Mouse (Mus musculus): Measurements from ENCODE around the gene Ccdc115.

DNA sequence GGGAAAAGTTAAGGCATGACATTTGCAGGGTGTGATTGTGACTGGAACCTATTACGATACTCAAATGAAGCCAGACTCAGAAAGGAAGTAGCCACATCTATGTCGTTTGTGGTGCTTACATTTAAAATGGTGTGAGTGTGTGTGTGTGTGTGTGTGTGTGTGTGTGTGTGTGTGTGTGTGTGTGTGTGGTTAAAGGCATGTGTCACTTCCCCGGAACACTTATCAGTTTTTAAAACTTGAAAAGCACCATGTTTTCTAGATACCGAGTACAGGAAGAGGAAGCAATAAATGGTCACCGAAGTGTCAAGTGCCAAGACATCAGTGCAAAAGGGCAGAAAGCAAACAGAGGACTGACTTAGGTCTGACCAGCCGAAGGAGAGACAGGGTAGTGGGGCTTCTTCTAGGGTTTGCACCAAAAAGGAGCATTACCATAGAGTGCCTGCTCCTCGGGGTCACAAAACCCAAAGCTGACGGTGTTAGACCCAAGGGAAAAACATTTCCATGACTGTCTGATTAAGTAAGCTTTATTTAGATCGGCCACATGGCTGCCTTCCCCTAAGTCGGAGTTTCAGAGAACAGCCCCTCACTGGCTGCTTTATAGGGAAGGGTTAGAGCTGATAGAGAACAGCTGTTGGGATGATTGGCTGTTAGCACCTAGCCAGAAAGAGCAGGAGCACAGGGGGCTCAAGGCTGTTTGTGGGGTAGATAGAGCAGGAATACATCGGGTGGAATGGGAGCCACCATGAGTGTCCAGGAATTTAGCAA is 39.6 kb upstream of the Ccdc115 start:
- TF ChIP-seq POLR2A (IDR thresholded peaks at IDR 0.05; ENCODE audit: insufficient read length, low read depth) (no peak), E2F4 (IDR thresholded peaks at IDR 0.05; ENCODE audit: insufficient read depth) (no peak), MAX (IDR thresholded peaks at IDR 0.05; ENCODE audit: low read depth) (no peak), MYOD1 (IDR thresholded peaks at IDR 0.05; ENCODE audit: control insufficient read depth in 1 of 3, insufficient read length in 2 of 3, low read depth in 2 of 3) (no peak), REST (IDR thresholded peaks at IDR 0.05; ENCODE audit: insufficient read depth, insufficient read length) (no peak), MYOG (IDR thresholded peaks at IDR 0.05; ENCODE audit: control insufficient read depth in 1 of 3, insufficient read depth in 1 of 3, insufficient read length in 2 of 3, low read depth in 2 of 3) (no peak), USF1 (IDR thresholded peaks at IDR 0.05; ENCODE audit: low read depth) (no peak), POLR2AphosphoS2 (IDR thresholded peaks at IDR 0.05; ENCODE audit: insufficient read length, low read depth) (no peak), CEBPB (IDR thresholded peaks at IDR 0.05; ENCODE audit: insufficient read depth, poor library complexity, severe bottlenecking) (no peak), TCF12 (IDR thresholded peaks at IDR 0.05; ENCODE audit: insufficient read depth, poor library complexity, severe bottlenecking) (no peak), SRF (IDR thresholded peaks at IDR 0.05; ENCODE audit: control insufficient read depth, insufficient read length, low read depth) (no peak), TCF3 (IDR thresholded peaks at IDR 0.05; ENCODE audit: insufficient read length, low read depth) (no peak)

Data from myocyte (in vitro differentiated cells).